Mouse (Mus musculus) intestine, postnatal 0 days (tissue): ENCODE data around the gene Cmss1. TPM values are rescaled to one million over a fixed set of nuclear protein-coding genes. Genes with fewer than 3 reads are reported as not detected.

Source experiments
- ATAC-seq: fragments of 200-750 bp; cut with Nextera tagmentation; 2 replicates; pipeline ENCODE4 v1.8.0; 2017; ENCODE audit warnings: mild to moderate bottlenecking, moderate TSS enrichment, moderate library complexity
- H3K27ac ChIP-seq: fragments of 300-500 bp; sonication (generic); 2 replicates; pipeline ENCODE4 v1.5.1; 2014; ENCODE audit warnings: mild to moderate bottlenecking, low read depth, low read length, moderate library complexity
- H3K27me3 ChIP-seq: fragments of 300-500 bp; sonication (generic); replicated peaks from 2 replicates; pipeline ENCODE4 v1.6.1; 2014; ENCODE audit warnings: low read length, mixed read lengths; ENCODE audit not compliant: control insufficient read depth, insufficient read depth
- H3K36me3 ChIP-seq: fragments of 300-500 bp; sonication (generic); 2 replicates; pipeline ENCODE4 v1.6.1; 2014; ENCODE audit warnings: mild to moderate bottlenecking, moderate library complexity; ENCODE audit not compliant: control insufficient read depth, insufficient read depth
- H3K4me1 ChIP-seq: fragments of 300-500 bp; sonication (generic); replicated peaks from 2 replicates; pipeline ENCODE4 v1.6.1; 2014; ENCODE audit warnings: antibody characterized with exemption, low read length, mixed read lengths; ENCODE audit not compliant: control insufficient read depth, insufficient read depth
- H3K4me2 ChIP-seq: fragments of 300-500 bp; sonication (generic); replicated peaks from 2 replicates; pipeline ENCODE4 v1.6.1; 2014; ENCODE audit warnings: low read depth, mild to moderate bottlenecking, moderate library complexity
- H3K4me3 ChIP-seq: fragments of 300-500 bp; sonication (generic); 2 replicates; pipeline ENCODE4 v1.5.1; 2014; ENCODE audit warnings: low read depth, low read length
- H3K9ac ChIP-seq: fragments of 300-500 bp; sonication (generic); 2 replicates; pipeline ENCODE4 v1.6.1; 2014; ENCODE audit warnings: mild to moderate bottlenecking, low read depth, low read length
- H3K9me3 ChIP-seq: fragments of 300-500 bp; sonication (generic); 2 replicates; pipeline ENCODE4 v1.6.1; 2016; ENCODE audit warnings: mixed run types; ENCODE audit not compliant: control insufficient read depth
- CTCF ChIP-seq: sonication (generic); IDR thresholded peaks from 2 replicates; pipeline ENCODE4 v1.5.1; 2016; ENCODE audit warnings: low read depth, mild to moderate bottlenecking, control low read depth, antibody characterized with exemption, moderate library complexity
- WGBS: fragments of 180-500 bp; shearing (Covaris S2); extraction: QIAGEN DNeasy Blood & Tissue Kit; methylation state at CpG from one replicate; pipeline ENCODE4 v1.1.7; 2014; 5-methylcytosine and 5-hydroxymethylcytosine counted together
- polyA plus RNA-seq: library from polyadenylated mRNA; unstranded; fragments of >200 nt; fragmentation: Nextera tagmentation; extraction: Ambion mirVana; gene quantifications from 2 replicates; pipeline ENCODE4 v1.2.1, GENCODE M21; 2015

Cmss1 gene
- polyA plus RNA-seq, 1 experiment from 2014 or later, result 19.1 TPM

DNA sequence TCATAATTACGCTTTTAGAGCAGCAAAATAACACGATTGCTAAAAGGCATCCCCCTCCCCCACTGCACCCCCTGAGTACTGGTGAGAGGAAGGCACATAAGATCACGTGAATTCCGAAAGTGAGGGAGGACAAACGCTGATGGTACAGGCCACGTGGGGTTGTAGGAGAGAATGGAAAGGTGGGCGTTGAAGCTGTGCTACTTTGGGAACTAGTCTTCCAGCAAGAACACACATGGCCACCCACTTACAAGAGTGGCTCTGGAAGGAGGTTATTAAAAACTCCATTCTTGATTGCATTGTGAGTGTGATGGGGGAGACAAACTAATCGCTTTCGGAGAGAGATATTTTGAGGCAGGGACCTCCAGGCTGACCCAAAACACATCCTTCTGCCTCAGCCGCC, 247.4 kb downstream of the Cmss1 start:
- WGBS, result 93% methylated on average over 10 of the region's 10 CpGs
- no peaks in the 10 kb centered on the region for H3K4me1 ChIP-seq

DNA sequence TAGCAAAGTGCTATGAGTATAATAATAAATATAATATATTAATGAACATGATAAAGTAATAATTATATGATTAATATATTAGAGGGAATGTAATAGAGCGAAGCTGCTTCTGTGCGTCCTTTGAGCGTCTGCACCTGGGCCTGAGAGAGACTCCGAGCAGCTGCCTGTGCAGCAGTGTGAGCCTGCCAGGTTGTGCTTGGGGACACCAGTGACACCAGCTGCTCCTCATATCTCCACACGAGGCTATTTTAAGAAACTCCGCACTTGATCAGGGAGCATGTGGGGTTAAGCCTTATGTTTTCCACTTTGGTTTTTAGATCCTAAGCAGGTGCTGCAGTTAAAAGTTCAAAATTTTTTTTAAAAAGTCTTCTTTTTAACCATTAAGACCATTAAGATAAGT, 249.7 kb downstream of the Cmss1 start:
- Histone ChIP-seq H3K4me2 (no peak overlapping the region), H3K27me3 (no peaks in the 10 kb centered on the region), H3K27ac (no peak overlapping the region), H3K36me3 (no peaks in the 10 kb centered on the region), H3K9me3 (no peaks in the 10 kb centered on the region), H3K9ac (no peak overlapping the region), H3K4me1 (no peaks in the 10 kb centered on the region), H3K4me3 (no peak overlapping the region)
- WGBS, result 85% methylated on average over 6 of the region's 6 CpGs
- no peak for TF ChIP-seq CTCF
- ATAC-seq, result no peak

More for the DNA sequence above, 247.4 kb downstream of the Cmss1 start:
- no peak overlapping the region for H3K9ac ChIP-seq
- no peak overlapping the region for H3K4me2 ChIP-seq
- H3K27me3 ChIP-seq, result no peaks in the 10 kb centered on the region
- no peak overlapping the region for H3K27ac ChIP-seq
- TF ChIP-seq CTCF, result no peak
- H3K9me3 ChIP-seq, result no peaks in the 10 kb centered on the region
- no peak for ATAC-seq
- no peaks in the 10 kb centered on the region for H3K36me3 ChIP-seq
- H3K4me3 ChIP-seq, result no peak overlapping the region

DNA sequence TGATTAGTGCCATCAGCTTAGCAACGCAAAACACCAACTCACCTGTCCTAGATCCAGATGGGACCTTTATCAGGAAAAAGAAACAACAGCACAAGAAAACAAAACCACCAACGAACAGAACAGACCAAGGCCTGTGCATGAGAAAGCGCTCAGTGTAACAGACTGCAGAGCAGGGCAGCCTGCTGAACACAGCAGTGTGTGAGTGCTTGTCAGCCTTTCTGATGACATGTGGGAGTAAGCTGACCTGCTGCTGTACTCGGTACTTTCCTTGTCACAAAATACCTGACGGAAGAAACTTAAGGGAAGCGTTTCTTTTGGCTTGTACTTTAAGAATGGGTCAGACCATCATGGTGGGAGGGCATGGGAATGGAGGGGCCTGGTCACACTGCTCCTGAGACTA, 250.2 kb downstream of the Cmss1 start:
- Histone ChIP-seq H3K27ac (no peak overlapping the region), H3K4me3 (no peak overlapping the region), H3K9ac (no peak overlapping the region), H3K4me1 (no peaks in the 10 kb centered on the region), H3K27me3 (no peaks in the 10 kb centered on the region), H3K4me2 (no peak overlapping the region), H3K36me3 (no peaks in the 10 kb centered on the region), H3K9me3 (no peaks in the 10 kb centered on the region)
- ATAC-seq, result no peak
- TF ChIP-seq CTCF, result no peak
- 86% methylated on average over 6 of the region's 6 CpGs for WGBS

DNA sequence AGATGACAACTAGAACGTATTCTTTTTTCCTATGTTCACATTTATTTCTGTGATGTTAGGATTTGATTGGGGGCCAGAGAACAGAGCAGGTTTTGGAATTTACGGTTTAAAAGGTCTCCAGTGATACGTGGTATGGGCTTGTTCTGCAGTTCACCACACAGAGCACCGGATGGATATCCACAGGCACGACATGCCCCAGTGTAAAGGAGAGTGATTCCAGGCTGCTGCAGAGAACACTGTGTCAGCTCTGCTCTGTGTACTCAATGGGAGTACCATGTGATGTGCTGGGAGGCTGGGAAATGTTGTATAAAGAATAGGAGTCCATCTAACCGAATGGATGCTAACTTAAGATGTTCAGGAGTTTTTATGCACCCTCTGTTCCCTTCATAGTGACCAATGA, 252.7 kb downstream of the Cmss1 start:
- Histone ChIP-seq H3K4me3 (no peak overlapping the region), H3K27me3 (no peaks in the 10 kb centered on the region), H3K27ac (no peak overlapping the region), H3K9ac (no peak overlapping the region), H3K9me3 (no peaks in the 10 kb centered on the region), H3K4me1 (no peaks in the 10 kb centered on the region), H3K36me3 (no peaks in the 10 kb centered on the region), H3K4me2 (no peak overlapping the region)
- no peak for TF ChIP-seq CTCF
- 63% methylated on average over 6 of the region's 6 CpGs for WGBS
- no peak for ATAC-seq

DNA sequence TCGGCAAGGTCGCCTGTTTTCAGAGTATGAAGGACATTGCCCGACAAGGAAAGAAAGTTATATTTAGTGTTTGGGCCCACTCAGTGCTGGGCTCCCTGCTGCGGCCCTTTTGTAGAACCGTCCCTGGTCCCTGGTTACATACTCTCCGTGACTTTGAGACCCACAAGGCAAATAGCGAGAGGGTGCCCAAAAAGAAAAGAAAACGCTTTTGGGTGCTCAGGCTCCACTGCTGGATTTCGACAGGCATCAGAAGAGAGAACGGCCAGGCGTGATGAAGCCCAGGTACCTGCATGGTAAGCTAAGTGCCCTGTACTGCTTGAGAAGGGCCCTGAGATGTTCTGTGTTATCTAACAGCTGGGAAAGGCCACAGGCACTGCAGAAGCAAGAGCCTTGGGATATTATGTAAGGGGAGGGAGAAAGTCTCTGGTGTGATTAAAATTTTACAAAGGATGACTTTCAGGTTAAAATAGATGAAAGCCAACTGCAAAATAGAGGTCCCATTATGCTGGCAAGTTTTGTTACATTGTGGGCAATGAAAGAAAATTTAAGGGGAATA, 253.4 kb downstream of the Cmss1 start:
- no peak overlapping the region for H3K4me3 ChIP-seq
- H3K9ac ChIP-seq, result no peak overlapping the region
- no peaks in the 10 kb centered on the region for H3K4me1 ChIP-seq
- H3K9me3 ChIP-seq, result no peaks in the 10 kb centered on the region
- no peak overlapping the region for H3K27ac ChIP-seq
- H3K36me3 ChIP-seq, result no peaks in the 10 kb centered on the region
- H3K27me3 ChIP-seq, result no peaks in the 10 kb centered on the region
- no peak overlapping the region for H3K4me2 ChIP-seq
- no peak for ATAC-seq
- WGBS, result 92% methylated on average over 11 of the region's 11 CpGs
- no peak for TF ChIP-seq CTCF

- H3K4me3 ChIP-seq, result no peak within 1 kb of the TSS
- H3K9ac ChIP-seq, result no peak within 1 kb of the TSS
- no peaks in the 10 kb centered on the region for H3K27me3 ChIP-seq
- WGBS, result 85% methylated on average over 6 of the region's 6 CpGs
- H3K9me3 ChIP-seq, result no peaks in the 10 kb centered on the region
- H3K4me1 ChIP-seq, result no peaks in the 10 kb centered on the region
- H3K36me3 ChIP-seq, result no peaks in the 10 kb centered on the region
- H3K27ac ChIP-seq, result no peak within 1 kb of the TSS
- no peak for ATAC-seq
- H3K4me2 ChIP-seq, result no peak within 1 kb of the TSS
- TF ChIP-seq CTCF, result no peak
These were observed 253.9 kb downstream of the Cmss1 start, which contains the start of gene Filip1l for GRCm38 (mm10) chr16:57352751-57353150. Gene Filip1l (plus strand): TSS chr16:57353093.

GRCm38 (mm10) chr16:57349689-57350088, 257.0 kb downstream of the Cmss1 start:
- no peak overlapping the region for H3K4me2 ChIP-seq
- ATAC-seq, result no peak
- H3K36me3 ChIP-seq, result no peaks in the 10 kb centered on the region
- 29% methylated on average over 3 of the region's 3 CpGs for WGBS
- no peaks in the 10 kb centered on the region for H3K27me3 ChIP-seq
- H3K9ac ChIP-seq, result no peak overlapping the region
- H3K4me1 ChIP-seq, result no peaks in the 10 kb centered on the region
- no peaks in the 10 kb centered on the region for H3K9me3 ChIP-seq
- no peak for TF ChIP-seq CTCF
- H3K27ac ChIP-seq, result no peak overlapping the region
- H3K4me3 ChIP-seq, result no peak overlapping the region
